Mouse (Mus musculus) small intestine, adult 2 months (tissue): ENCODE data around the gene Mlph.

ENCODE experiments used
- CTCF ChIP-seq: fragments of 200-500 bp; IDR thresholded peaks from 2 replicates; pipeline ENCODE4 v1.5.1; 2012; ENCODE audit warnings: low read depth, mild to moderate bottlenecking, control low read depth, inconsistent platforms, low read length, moderate library complexity, mixed read lengths; ENCODE audit not compliant: insufficient replicate concordance, insufficient read length; ENCODE audit errors: extremely low read depth
- POLR2A ChIP-seq: fragments of 200-500 bp; IDR thresholded peaks from 2 replicates; pipeline ENCODE4 v1.6.1; 2012; ENCODE audit warnings: low read depth, mild to moderate bottlenecking, control low read depth, inconsistent platforms, low read length, moderate library complexity

GRCm38 (mm10) chr1:90927929-90928574, 13.2 kb downstream of the Mlph start:
- TF ChIP-seq CTCF = no peak
- TF ChIP-seq POLR2A = no peak
